Mouse (Mus musculus) thymus, adult 2 months (tissue): Measurements from ENCODE around the gene Glipr2. TPM values are rescaled to one million over a fixed set of nuclear protein-coding genes. Genes with fewer than 3 reads are reported as not detected.

Experiments used
- DNase-seq: peaks from one replicate; pipeline ENCODE4 v3.0.0; 2021
- H3K27ac ChIP-seq: fragments of 200-500 bp; 2 replicates; pipeline ENCODE4 v1.5.1; 2012; ENCODE audit warnings: low read length, control low read depth; ENCODE audit not compliant: control insufficient read depth, insufficient read depth
- H3K27me3 ChIP-seq: fragments of 200-500 bp; 2 replicates; pipeline ENCODE4 v1.6.1; 2012; ENCODE audit warnings: mild to moderate bottlenecking, low read length, moderate library complexity, mixed read lengths; ENCODE audit not compliant: control insufficient read depth, insufficient read depth
- H3K36me3 ChIP-seq: fragments of 200-500 bp; 2 replicates; pipeline ENCODE4 v1.6.1; 2012; ENCODE audit warnings: mild to moderate bottlenecking, low read length, moderate library complexity; ENCODE audit not compliant: control insufficient read depth, insufficient read depth
- H3K4me1 ChIP-seq: fragments of 200-500 bp; replicated peaks from 2 replicates; pipeline ENCODE4 v1.6.1; 2012; ENCODE audit warnings: low read length; ENCODE audit not compliant: control insufficient read depth, insufficient read depth
- H3K4me3 ChIP-seq: fragments of 200-500 bp; 2 replicates; pipeline ENCODE4 v1.5.1; 2012; ENCODE audit warnings: mild to moderate bottlenecking, low read length, control low read depth, moderate library complexity; ENCODE audit not compliant: control insufficient read depth, insufficient read depth
- CTCF ChIP-seq: fragments of 200-500 bp; IDR thresholded peaks from 2 replicates; pipeline ENCODE4 v1.5.1; 2012; ENCODE audit warnings: mild to moderate bottlenecking, control low read depth, low read length, moderate library complexity, borderline replicate concordance; ENCODE audit not compliant: control insufficient read depth, poor library complexity, insufficient read depth; ENCODE audit errors: extremely low read depth
- POLR2A ChIP-seq: fragments of 200-500 bp; IDR thresholded peaks from 2 replicates; pipeline ENCODE4 v1.6.1; 2012; ENCODE audit warnings: mild to moderate bottlenecking, low read length, control low read depth, moderate library complexity; ENCODE audit not compliant: control insufficient read depth, poor library complexity, insufficient read depth; ENCODE audit errors: extremely low read depth
- WGBS: fragments of 180-500 bp; shearing (Covaris S2); methylation state at CpG from one replicate; pipeline ENCODE4 v1.1.7; 2018; 5-methylcytosine and 5-hydroxymethylcytosine counted together
- polyA plus RNA-seq: library from polyadenylated mRNA; depleted of rRNA; stranded (reverse); fragments of >200 nt; gene quantifications from 2 replicates; pipeline ENCODE4 v1.2.3, GENCODE M21; 2012

Glipr2 gene
- polyA plus RNA-seq, 1 experiment: 23.4 TPM

DNA sequence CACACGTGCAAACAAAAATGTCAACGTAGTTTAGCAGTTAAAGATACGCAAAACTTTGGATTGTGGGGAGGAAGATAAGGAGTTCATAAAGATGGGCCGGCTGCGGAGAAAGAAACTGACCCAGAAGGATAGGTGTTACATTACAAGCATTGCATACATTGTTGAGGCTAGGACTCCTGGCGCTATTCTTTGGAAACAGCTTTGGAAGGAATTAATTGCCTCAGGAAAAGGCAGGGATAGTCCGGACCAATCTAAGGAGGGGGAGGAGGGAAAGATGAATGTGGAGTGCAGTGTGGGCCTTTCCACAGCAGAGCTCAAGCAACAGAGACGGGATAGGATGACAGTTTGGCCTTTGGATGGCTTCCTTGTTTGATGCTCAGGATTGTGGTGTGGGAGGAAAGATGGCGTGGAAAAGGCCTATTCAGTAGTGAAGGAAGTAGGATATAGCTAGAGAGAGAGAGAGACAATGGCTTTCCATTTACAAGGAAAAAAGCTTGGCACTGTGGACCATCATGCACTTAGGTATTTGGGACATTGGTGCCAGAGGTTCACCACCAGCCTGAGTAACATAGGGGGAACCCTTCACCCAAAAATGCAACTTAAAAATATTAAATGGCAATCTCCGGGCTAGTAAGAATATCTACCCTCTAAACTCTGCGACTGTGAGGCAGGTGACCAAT lies 56.3 kb downstream of the Glipr2 start:
- no peak for DNase-seq
- no peak overlapping the region for H3K27ac ChIP-seq
- H3K36me3 ChIP-seq: no peaks in the 10 kb centered on the region; the same call in 1 of the 2 replicates
- WGBS: 26% methylated on average over 11 of the region's 11 CpGs
- TF ChIP-seq CTCF (no peak), POLR2A (no peak)
- H3K4me3 ChIP-seq: peak overlapping the region; percentile 95
- H3K4me1 ChIP-seq: peaks cover 13% of the 10 kb centered on the region
- no peaks in the 10 kb centered on the region for H3K27me3 ChIP-seq

DNA sequence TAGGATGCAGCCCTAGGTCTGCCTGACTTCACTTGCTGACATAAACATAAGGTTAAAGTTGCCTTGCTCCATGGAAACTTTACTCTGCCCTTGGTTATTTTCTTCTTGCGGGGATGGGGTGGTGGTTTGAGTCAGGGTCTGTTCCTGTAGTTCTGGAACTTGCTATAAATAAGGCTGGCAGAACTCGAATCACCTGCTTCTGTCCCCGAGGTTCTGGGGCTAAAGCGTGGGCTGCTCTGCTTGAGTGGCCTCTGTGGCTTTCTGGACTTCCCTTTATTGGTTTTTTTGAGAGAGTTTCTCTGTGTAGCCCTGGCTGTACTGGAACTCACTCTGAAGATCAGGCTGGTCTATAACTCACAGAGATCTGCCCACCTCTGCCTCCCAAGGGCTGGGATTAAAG lies 58.9 kb downstream of the Glipr2 start:
- Histone ChIP-seq H3K27ac (no peak overlapping the region), H3K27me3 (no peaks in the 10 kb centered on the region), H3K4me1 (peaks cover 14% of the 10 kb centered on the region), H3K4me3 (no peak overlapping the region), H3K36me3 (peaks cover 14% of the 10 kb centered on the region)
- no peak for DNase-seq
- 41% methylated on average over 4 of the region's 4 CpGs for WGBS
- TF ChIP-seq POLR2A (no peak), CTCF (no peak)

DNA sequence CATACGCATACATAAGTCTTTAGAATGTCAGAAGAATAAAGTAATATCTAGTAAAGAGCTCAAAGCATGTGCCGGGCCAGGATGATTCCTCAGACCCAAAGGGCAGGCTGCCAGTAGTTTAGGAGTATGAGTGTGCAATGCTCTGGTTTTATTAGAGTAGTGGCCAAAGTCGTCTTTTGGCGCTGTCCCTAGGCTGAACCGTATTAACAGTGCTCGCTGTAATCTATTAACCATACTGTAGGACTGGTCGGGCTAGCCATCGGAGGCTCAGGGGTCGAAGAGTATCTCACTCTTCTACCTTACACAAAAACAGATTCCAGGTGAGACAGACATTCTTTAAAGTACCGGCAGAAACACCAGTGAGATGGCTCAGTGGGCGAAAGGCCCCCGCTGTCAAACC lies 59.6 kb downstream of the Glipr2 start:
- no peak for TF ChIP-seq POLR2A
- TF ChIP-seq CTCF: no peak
- 96% methylated on average over 12 of the region's 12 CpGs for WGBS
- Histone ChIP-seq H3K27ac (no peak overlapping the region), H3K4me1 (peaks cover 22% of the 10 kb centered on the region), H3K27me3 (no peaks in the 10 kb centered on the region), H3K4me3 (no peak overlapping the region), H3K36me3 (peaks cover 20% of the 10 kb centered on the region)
- no peak for DNase-seq

DNA sequence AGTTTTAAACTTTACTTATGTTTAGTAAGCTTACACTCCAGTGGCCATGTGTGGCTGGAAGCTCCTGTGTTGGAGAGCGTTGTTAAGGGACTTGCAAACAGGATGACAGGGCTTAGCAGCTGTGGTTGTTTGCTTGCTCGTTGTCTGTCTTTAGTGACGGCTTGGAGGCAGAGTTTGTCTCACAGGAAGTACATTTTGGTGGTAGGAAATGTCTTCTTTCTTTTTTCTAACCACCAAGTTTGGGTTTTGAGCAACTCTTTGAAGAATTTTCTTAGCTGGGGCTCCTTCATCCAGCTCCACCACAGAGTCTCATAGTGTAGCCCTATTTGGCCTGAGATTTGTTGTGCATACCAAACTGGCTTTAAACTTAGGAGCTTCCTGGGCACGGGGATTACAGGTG lies 65.1 kb downstream of the Glipr2 start:
- no peak overlapping the region for H3K4me3 ChIP-seq
- H3K27ac ChIP-seq: peak overlapping the region; percentile 90
- no peaks in the 10 kb centered on the region for H3K27me3 ChIP-seq
- peaks cover 25% of the 10 kb centered on the region for H3K4me1 ChIP-seq
- peak; percentile 35 for DNase-seq
- TF ChIP-seq POLR2A: no peak
- WGBS: 6% methylated on average over 4 of the region's 4 CpGs
- peaks cover 56% of the 10 kb centered on the region for H3K36me3 ChIP-seq

DNA sequence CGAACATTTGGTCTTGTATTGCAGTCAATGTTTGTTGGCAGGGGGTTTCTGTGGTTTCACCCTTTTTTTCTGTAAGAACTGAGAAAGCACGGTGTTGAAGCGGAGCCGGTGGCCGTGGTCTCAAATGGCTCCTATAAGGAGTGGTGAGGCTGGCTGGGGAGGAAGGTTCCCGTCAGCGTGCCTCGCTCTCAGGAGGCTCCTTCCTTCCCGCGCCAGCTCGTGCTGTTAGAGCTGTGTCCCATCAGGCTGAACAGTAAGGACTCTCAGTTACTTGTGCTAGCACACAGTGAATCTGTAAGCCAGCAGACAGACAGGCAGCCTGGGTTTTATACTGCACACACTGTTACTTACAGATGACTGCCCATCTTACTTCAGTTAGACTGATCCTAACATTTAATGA lies 65.6 kb downstream of the Glipr2 start:
- no peak for DNase-seq
- Histone ChIP-seq H3K36me3 (peaks cover 60% of the 10 kb centered on the region), H3K4me3 (no peak overlapping the region), H3K27ac (peak overlapping the region; percentile 90), H3K4me1 (peaks cover 25% of the 10 kb centered on the region), H3K27me3 (no peaks in the 10 kb centered on the region)
- TF ChIP-seq CTCF: no peak
- 11% methylated on average over 11 of the region's 11 CpGs for WGBS

DNA sequence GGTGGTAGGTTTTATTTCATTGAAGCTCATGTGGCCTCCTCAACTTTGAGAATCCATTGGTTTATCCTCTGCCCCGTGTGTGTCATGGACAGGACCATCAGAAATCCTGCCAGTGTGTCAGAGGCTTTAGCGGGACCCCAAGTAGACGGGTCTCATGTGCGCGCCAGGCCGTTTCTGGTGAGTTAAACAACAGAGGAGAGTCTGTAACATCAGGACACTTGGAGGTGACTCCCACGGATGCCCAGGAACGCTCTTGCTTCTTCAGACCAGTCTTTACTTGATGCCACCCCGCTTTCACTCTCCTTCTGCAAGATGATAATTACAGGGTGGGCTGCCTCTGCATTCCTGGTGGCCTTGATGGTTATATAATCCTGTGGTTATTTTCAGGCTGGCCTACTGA lies 66.5 kb downstream of the Glipr2 start:
- H3K27me3 ChIP-seq: no peaks in the 10 kb centered on the region
- peaks cover 69% of the 10 kb centered on the region for H3K36me3 ChIP-seq
- no peak overlapping the region for H3K27ac ChIP-seq
- peaks cover 25% of the 10 kb centered on the region for H3K4me1 ChIP-seq
- TF ChIP-seq POLR2A: no peak
- TF ChIP-seq CTCF: no peak
- H3K4me3 ChIP-seq: no peak overlapping the region
- DNase-seq: no peak
- 97% methylated on average over 9 of the region's 9 CpGs for WGBS

DNA sequence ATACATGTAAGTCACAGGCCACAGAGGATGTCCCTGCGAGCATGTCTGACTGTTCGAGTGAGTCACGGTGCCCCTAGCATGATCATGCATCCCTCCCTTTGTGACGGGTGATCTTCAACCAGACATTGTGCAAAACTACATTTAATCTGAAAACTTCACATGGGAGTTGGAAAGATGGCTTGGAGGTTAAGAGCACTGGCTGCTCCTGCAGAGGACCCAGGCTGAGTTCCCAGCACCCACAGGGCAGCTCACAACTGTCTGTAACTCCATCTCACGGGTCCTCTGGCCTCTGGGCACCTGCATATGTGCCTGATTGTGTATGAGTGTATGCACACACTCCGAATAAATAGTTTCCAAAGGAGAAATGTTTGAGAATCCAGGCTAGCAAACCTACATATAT lies 67.0 kb downstream of the Glipr2 start:
- TF ChIP-seq POLR2A (no peak), CTCF (no peak)
- no peaks in the 10 kb centered on the region for H3K27me3 ChIP-seq
- no peak overlapping the region for H3K27ac ChIP-seq
- H3K4me3 ChIP-seq: no peak overlapping the region
- DNase-seq: no peak
- H3K36me3 ChIP-seq: peaks cover 75% of the 10 kb centered on the region
- 96% methylated on average over 6 of the region's 6 CpGs for WGBS
- peaks cover 25% of the 10 kb centered on the region for H3K4me1 ChIP-seq
